Mouse (Mus musculus) kidney, postnatal 25 days (tissue): Measurements from ENCODE around the gene Rps18.

Experiments used
- DNase-seq, 2 experiments: peaks; one replicate each; pipeline ENCODE4 v3.0.0; 2021; ENCODE audit warnings: mixed read lengths in 2 of 2

Rps18 gene

DNA sequence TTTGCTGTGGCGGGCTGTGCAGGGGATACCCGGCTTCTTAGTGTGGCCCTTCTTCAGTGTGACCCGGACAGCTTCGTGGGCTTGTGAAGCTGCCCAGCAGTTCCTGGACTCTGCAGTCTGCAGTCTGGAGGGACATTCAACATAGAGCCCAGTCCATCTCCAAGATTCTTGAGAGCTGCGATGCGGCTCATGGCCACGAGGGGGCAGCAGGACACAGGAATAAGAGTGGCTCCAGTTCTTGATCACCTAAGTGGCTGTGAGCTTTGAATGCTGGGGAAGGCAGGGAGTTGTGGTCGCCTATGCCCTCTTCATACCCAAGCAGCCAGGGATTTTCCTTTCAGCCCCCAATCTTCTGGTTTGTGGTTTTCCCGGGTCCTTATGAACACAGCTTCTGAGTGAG, 12.7 kb upstream of the Rps18 start:
- peak; percentile 82 to 89 for DNase-seq

DNA sequence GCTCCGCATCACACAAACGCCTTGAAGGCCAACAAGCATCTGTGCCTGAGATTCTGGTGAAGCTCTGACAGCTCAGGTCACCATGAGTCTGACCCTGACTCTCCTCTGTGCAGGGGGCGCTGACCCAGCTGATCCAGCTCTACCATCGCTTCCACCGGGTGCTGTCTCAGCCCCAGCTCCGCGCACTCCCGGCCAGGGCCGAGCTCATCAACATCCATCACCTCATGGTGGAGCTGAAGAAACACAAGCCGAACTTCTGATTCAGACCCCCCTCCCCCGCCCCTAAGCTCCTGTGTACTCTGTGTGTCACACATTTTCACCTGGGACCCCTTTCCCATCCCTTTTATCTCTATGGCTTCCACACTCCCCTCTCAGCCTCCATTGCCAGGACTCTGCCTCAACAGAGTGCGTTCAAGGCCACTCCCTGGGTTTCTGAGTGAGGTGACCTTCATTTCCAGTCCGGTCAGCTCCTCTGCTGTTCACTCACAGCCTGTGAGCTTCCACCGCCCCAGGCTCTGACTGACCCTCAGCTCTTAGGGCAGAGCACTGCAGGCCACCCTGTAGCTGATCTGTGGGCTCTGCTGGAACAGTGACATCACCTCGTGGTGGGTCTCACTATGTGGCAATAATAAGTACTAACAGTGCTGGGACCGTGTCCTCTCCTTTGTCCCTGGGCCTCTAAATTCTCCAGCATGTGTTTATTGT, 10.2 kb upstream of the Rps18 start:
- DNase-seq = no peak

DNA sequence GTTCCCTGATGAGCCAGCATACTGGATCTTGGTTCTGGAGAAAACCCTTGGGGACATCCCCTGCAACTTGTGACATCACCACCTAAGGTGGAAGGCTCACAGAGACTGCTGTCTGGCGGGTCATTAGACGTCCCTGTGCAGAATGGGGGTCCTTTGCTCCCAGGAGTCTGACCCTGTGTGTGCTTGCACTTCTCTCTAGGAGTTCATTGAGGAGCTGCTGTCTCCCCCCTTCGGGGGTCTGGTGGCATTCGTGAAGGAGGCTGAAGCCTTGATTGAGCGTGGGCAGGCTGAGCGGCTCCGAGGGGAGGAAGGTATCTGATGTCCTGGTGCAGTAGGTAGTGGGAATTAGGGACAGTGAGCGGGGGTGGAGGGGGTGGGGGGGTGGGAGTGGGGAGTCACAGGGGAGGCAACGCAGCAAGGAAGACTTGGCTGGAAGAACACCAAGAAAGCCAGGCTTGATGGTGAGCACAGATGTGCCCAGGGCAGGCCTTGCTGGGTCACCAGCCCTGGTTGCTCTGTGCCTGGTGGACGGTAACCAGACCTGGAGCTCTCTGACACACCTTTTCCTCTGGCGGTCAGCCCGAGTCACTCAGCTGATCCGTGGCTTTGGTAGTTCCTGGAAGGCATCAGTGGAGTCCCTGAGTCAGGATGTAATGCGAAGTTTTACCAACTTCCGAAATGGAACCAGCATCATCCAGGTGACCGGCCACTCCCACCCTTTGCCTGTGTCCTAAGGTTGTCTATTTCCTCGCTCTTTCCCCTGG, 9.5 kb upstream of the Rps18 start:
- DNase-seq = no peak

DNA sequence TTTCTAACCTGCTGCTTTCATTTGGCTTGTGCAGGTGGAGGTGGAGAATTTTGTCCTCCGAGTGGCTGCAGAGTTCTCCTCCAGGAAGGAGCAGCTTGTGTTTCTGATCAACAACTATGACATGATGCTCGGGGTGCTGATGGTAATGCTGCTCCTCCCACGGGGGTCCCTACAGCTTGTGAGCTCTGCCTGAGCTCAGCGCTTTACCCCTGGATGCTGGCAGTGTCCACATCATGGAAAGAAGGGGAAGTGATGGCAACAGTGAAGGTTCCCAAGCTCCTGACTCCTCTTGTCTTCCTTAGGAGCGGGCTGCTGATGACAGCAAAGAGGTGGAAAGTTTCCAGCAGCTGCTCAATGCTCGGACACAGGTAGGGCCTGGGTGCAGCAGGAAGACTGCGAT, 7.1 kb upstream of the Rps18 start:
- no peak for DNase-seq

DNA sequence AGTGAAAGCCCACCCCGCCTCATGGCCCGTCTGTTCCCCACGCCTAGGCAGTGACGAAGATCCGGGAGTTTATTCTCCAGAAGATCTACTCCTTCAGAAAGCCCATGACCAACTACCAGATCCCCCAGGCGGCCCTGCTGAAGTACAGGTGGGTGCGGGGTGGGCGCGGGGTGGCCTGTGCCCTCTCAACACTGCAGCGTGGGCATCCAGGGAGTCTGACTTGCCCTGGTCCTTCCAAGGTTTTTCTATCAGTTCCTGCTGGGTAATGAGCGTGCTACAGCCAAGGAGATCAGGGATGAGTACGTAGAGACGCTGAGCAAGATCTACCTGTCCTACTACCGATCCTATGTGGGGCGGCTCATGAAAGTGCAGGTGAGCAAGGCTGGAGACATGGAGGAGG, 4.1 kb upstream of the Rps18 start:
- peak in 1 of 2 experiments; percentile 30 for DNase-seq

DNA sequence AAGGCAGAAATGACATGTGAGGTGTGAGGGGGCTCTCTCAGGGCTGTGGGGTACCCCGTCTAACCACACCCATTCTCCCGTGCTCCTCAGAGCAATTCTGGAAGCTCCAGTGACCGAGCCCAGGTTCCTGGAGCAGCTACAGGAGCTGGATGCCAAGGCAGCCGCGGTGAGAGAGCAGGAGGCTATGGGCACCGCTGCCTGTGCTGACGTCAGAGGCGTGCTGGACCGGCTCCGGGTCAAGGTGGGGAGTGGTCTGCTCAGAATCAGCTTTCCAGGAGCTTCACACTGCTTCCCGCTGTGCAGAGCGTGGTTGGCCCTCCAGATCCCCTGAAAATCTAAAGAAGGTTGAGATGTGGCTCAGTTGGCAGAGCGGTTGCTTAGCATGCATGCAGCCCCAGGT, 3.3 kb upstream of the Rps18 start:
- DNase-seq = peak in 1 of 2 experiments; percentile 45

DNA sequence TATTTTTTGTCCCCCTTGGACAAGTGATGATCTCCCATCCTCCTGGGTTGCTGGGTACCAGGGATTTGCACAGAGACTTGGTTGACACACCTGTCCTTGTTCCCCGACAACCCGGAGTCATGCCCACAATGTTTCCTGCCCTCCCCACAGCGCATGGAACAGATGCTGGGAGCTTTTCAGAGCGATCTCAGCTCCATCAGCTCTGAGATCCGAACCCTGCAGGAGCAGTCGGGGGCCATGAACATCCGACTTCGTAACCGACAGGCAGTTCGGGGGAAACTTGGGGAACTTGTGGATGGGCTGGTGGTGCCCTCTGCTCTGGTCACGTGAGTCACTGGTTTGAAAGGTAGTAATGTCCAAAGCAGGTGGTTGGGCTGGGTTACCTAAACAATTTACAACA, 2.6 kb upstream of the Rps18 start:
- peak in 1 of 2 experiments; percentile 36 for DNase-seq

DNA sequence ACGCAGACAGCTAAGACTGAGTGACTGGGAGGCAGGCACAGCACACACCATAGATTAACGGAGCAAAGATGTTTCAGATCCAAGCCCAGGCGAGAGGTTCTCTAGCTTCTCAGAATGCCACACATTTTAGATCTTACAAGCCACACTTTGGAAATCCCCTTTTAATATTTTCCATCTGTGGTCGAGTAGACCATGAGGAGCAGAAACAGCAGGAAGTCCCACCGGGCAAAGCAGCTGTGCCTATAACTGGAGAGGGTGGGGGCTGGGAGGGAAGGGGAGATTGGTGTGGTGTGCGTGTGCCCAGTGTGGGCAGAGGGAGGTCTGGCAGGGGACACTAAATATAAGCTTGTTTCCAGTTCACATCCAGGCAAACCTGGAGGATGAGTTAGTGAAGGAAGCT, 1.7 kb upstream of the Rps18 start:
- no peak for DNase-seq

DNA sequence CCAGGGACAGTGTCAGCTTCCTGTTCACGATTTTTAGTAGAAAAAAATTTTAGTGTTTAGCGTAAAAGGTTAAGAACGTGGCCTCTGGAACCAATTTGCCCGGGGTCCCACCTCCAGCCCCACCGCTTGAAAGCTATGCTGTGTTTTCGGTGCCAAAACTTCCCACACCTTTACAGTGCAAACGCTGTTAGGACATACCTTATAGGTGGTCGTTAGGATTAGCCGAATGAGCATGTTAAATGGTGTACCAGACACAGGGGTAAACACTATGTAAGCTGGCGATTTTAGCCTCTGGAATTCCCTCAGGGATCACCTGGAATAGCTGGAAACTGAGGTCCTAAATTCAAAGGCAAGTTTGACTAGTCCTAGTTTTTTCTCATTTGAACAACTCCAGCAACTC, 535 bp upstream of the Rps18 start:
- DNase-seq = no peak

DNA sequence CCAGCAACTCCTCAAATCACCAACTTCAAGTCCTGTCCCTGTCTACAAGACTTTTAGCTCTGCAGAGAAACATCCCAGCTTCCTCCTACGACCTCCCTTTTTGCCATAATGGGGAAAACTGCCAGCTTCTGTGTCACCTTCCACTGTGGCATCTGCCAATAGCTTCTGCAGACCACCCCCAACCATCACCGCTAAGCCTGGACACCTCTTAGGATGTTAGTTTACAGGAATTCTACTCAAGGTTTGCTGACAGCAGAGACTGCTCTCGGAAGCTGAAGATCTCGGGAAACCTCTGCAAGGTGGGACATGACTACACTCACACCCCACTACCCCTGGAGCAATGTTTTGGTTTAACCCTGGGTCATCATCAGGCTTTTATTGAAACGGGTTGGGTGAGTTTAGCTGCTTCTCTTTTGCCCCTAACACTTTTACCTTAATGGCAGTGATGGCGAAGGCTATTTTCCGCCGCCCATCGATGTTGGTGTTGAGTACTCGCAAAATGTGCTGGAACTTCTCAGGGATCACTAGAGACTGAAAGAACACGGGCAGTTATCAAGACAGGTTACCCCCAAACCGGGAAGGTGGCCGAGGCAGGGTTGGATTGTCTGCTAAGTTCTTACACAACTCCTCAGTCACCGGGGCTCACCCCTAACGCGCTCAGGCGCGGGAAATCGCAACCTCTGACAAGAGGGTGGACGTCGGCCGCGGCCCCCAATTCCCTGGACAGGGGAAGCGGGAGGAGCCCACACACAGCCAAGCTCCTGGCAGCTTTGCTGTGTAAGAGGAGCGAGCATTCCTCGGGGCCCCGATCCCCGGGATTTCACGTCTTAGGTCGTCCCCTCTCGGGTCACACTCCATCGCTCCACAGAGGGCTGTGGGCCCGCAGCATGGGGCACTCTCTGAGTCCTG, 901 bp downstream of the Rps18 start:
- peak; percentile 19 to 32 for DNase-seq

DNA sequence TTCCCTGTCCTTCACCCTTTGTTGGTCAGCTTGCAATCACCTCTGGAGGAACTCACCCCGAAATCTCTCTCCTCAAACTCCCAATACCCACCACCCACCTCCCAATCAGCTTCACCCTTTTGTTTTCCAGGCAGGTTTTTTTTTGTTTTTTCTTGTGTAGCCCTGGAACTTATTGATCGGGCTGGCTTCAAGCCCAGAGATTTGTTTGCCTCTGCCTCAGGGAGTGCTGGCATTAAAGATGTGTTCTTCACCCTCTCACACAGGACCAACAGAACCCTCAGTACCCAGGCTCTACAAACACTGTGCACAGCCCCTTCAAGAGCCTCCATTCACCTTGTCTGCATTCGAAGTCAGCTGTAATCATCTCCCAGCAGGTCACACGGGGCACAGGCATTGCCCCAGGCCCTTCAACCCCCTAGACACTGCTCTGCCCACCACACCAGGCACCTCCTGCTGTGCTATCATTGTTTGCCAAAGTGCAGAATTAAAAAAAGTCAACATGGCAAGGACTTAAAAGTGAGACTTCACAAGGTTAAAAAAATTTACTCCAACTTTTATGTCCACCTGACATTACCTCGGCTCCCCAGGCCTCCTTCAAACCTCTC, 1.7 kb downstream of the Rps18 start:
- DNase-seq = no peak

DNA sequence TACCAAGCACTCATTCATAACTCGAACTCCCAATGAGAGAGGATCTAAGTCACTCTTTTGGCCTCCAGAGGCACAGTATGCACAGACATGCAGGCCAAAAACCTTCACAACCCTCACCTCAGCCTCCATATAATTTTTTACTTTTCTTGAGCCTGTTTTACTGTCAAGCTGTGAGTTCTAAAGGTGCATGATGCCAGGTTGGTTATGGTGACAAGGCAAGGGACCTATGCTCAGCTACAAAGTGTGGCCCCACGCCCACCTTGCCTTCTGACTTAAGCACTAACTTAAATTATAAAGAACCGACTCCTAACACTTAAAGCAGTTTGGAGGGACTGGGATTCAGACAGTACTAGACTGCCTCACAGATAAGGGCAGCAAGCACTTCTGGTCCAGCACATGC, 2.5 kb downstream of the Rps18 start:
- no peak for DNase-seq

DNA sequence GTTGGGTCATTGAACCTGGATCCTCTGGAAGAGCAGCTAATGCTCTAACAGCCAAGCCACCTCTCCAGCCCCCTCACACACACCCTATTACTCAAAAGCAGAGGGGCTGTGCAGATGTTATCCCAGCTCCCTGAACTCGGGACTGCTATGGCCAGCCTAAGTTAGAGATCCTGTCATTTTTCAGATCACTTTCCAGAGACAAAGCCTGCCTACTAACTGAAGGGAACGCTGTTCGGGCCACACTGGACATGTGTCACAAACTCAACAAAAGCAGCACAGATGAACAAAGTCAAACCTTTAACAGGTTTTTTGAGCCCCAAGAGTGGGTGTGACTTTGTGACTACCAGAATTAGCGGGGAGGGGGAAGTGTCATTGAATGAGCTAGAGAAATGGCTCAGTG, 2.9 kb downstream of the Rps18 start:
- no peak for DNase-seq

DNA sequence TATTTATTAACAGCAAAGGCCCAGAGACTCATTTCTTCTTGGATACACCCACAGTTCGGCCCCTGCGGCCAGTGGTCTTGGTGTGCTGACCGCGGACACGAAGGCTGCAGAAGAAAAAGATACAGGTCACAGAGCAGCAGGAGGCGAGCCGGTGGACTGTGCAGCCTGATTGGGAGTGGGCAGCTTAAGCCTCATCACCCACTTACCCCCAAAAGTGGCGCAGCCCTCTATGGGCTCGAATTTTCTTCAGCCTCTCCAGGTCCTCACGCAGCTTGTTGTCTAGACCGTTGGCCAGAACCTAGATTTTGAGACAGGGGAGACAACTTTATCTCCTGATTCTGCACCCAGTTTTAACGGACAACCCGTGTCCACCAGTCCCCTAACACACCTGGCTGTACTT, 3.8 kb downstream of the Rps18 start:
- peak in 1 of 2 experiments; percentile 31 for DNase-seq

DNA sequence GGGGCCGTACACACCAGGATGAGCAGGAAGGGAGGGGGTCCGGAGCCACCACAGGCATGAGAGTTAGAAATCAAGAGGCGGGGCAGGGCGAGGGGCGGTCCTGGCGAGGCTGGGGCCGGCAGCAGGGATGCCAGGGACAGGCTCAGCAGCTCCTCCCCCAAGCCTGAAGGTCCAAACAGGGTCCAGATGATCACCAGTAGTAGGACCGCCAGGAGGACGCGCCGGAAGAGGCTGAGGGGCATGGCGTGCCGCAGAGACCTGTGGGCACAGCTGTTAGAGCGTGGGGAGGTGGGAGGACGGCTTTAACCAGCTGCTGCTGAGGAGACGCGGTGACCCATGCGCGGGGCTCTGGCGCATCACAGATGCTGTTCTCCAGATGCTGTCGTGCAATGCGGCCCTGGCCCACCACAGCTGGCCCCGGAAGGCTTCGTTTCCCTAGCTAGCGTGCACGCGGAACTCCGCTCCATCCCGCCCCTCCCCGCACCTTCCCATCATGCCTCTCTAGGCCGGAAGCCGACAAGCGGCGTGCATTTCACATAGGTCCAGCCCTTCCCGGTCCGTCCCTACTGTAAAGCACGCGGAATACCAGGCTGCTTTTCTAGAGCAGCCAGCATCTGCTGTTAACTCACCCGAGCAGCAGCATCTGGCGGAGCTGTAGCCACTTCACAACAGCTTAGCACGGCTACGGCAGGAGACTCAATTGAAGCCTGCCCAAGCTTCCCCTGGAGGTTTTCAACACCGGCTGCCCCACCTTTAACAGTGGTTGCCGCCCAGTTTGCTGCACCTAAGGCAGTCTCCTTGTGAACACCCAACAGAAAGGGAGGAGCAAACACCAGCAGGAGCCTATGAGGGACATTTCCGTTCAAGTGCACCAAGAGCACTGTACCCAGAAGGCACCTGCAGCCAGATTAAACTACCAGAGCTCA, 4.5 kb downstream of the Rps18 start, which contains the start of gene B3galt4:
TSS of gene B3galt4 (minus strand) at position 468 of the 926 bp plus-strand sequence.
- DNase-seq = peak; percentile 87 to 90

DNA sequence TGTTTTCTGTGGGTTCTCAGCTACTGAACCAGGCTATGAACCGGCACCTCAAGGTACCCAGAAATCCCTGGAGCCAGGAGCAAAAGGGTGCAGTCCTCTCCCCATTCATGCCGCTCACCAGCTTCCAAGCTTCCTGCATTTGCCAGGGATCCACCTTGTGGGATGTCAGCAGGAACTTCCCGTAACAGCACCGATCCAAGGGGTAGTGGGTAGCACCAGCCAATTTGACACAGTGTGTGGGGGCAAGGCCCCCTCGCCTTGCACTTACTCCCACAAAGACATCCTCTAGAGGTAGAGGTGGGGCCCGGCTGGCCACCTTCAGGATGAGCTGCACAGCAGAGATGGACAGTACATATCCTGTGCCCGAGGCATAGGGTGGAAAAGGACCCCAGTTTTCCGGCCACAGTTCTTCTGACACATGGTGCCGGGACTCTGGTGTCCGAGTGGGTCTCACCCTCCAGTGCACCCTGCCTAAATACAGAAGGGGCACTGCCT, 5.6 kb downstream of the Rps18 start:
- peak in 1 of 2 experiments; percentile 40 for DNase-seq

DNA sequence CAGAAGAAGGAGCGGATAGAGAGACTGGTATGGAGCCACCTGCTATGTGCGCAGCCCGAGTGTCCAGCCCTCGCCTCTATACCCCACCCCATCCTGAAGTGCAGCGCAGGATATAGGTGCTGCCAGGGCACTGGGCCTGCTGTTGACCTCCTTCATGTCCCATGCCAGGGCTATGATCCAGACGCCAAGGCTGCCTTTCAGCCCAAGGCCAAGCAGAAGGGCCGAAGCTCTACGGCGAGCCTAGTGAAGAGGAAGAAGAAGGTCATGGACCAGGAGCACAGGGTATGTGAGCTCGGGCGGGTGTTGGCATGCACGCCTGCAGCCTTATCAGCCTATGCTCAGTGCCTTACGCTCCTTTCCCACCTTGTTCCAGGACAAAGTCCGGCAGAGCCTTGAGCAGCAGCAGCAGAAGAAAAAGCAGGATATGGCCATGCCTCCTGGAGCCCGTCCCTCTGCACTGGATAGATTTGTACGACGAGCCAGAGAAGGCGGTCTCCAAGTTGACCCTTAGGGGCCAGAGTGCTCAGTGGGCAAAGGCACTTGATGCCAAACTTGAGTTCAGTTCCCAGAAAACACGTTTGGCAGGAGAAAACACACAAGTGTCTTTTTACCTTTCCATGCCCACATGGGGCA, 6.8 kb downstream of the Rps18 start:
- DNase-seq = peak in 1 of 2 experiments; percentile 38

DNA sequence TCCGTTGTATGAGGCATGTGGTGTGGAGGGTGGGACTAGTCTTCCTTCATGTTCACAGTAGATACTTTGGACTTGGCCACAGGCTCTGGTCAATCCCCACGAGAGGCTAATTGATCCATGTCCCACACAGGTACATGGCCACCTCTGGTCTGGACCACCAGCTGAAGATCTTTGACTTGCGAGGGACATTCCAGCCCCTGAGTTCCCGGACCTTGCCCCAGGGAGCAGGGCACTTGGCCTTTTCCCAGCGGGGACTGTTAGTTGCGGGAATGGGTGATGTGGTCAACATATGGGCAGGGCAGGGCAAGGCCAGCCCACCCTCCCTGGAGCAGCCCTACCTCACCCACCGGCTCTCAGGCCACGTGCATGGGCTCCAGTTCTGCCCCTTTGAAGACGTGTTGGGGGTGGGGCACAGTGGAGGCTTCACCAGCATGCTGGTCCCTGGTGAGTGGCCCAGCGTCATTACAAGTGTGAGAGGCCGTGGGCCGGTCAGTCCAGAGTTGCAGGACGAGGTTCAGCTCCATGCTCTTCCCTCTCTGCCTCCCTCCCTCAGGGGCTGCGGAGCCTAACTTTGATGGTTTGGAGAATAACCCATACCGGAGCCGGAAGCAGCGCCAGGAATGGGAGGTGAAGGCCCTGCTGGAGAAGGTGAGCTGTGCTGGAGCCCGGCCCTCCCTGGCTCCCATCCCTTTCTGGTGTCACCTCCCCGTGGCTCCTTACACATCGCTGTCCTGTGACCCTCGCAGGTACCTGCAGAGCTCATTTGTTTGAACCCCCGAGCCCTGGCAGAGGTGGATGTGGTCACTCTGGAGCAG, 7.5 kb downstream of the Rps18 start:
- peak in 1 of 2 experiments; percentile 46 for DNase-seq

DNA sequence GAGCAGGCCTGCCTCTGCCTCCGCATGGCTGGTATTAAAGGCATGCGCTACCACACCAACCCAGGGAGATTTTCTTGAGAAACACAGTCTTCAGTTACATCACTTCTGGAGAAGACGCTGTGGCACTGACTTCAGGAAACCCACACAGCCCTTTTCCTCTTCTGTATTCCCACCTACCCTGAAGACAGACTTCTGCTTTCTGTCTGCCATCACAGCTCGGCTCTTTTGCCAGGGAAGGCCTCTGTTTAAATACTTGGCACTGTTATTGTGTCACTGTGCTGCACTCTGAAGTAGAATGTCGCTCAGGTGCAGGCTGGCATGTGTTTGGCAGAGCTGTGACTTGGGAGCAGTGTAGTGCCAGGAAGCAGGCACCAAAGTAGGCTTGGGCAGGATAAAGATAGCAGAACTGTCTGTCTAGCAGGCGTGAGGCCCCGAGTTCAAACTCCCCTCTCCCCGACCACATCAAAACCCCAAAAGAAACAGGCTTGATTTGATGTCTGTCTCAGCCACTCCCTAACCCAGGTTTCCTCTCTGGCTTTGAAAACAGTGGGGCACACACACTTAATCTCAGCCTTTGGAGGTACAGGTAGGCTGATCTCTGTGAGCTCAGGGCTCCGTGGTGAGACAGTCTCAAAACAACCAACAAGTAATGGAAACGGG, 8.2 kb downstream of the Rps18 start:
- no peak for DNase-seq
